8 mouse cellular contexts compared by ENCODE assay signal in the genomic region with DNA sequence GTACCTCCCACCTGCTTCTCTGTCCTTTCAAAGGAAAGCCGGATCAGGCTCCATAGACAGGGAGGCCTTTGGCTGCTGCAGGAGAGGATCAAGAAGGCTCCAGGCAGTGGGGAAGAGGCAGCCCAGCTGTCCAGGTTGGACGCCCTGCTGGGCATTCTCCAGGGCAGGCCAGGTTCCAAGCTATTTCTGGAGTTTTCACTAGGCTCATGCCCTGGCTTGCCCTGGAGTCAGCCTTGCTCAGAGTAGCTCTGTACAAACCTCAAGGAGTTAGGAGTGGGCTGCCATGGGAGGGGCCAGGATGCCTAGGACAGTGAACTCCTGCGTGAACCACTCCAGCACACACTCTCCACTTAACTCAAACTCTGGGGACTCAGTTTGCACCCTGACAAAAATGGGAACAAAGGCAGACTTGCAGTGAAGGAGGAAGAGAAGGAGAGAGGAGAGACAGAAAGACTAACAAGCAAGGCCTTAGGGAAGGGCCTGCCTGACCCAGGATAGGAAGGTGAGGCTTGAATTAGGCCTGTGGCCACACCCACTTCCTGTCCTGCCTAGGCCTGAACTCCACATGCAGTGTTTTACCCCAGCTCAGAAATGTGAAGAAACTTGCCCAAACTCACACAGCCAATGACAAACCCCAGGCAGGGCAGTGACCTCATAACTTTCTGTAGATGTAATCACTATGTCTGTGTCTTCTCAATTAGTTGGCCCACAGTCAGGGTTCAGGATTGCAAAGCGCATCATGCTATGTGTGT. TPM values are rescaled to one million over a fixed set of nuclear protein-coding genes. Genes with fewer than 3 reads are reported as not detected.
DNase-seq lines count a peak whose midpoint lies in the region; ATAC-seq lines count a peak whose summit lies in the region.

No protein-coding gene starts in this region.

- WGBS in hindbrain, embryonic 16.5 days: 79% methylated on average over 4 of the region's 4 CpGs

- no peaks in the 10 kb centered on the region; the same call in 1 of the 2 replicates for H3K27me3 ChIP-seq in hindbrain, embryonic 16.5 days (replicated peaks; ENCODE audit: control insufficient read depth, insufficient read depth, low read length)

- H3K9ac ChIP-seq in hindbrain, embryonic 16.5 days (ENCODE audit: low read depth, low read length): no peak overlapping the region

- H3K9me3 ChIP-seq in hindbrain, embryonic 16.5 days (ENCODE audit: control insufficient read depth, low read length): no peaks in the 10 kb centered on the region

- no peaks in the 10 kb centered on the region for H3K36me3 ChIP-seq in hindbrain, embryonic 16.5 days (ENCODE audit: control insufficient read depth, insufficient read depth, low read length)

- DNase-seq in adrenal gland, postnatal 10 days: peak; percentile 29
- no peak for DNase-seq in adrenal gland, adult 8-10 months
- peak; percentile 46 to 56 for DNase-seq in urinary bladder, postnatal 36 days (ENCODE audit: low spot score in 2 of 2)
- DNase-seq in urinary bladder, adult 18-20 months (ENCODE audit: low spot score in 2 of 2): no peak
- DNase-seq in natural killer cell, adult 2 months (ENCODE audit: low spot score in 2 of 2): peak; percentile 18 to 26
- DNase-seq in frontal cortex, adult 2 months (ENCODE audit: extremely low spot score in 1 of 2, low spot score in 1 of 2): no peak
- no peak for DNase-seq in thymus, adult 18-20 months

- H3K4me2 ChIP-seq in hindbrain, embryonic 16.5 days (ENCODE audit: low read length): no peak overlapping the region

- H3K27ac ChIP-seq in hindbrain, embryonic 16.5 days (ENCODE audit: low read depth, low read length): peak overlapping the region; percentile 13; the same call in 1 of the 2 replicates

- ATAC-seq in hindbrain, embryonic 16.5 days: no peak

- H3K4me3 ChIP-seq in hindbrain, embryonic 16.5 days (ENCODE audit: low read length): no peak overlapping the region

- peaks cover 41% of the 10 kb centered on the region for H3K4me1 ChIP-seq in hindbrain, embryonic 16.5 days (ENCODE audit: control insufficient read depth, insufficient read depth, low read depth, low read length)

RNA-seq across cellular contexts. Expression of gene Fam110a, which starts 2.2 kb away (rescaled TPM):
- total RNA-seq in adrenal gland, postnatal 10 days (2021): 1 to 10 TPM; 7.0 to 9.7 TPM
- total RNA-seq in adrenal gland, adult 8-10 months (2022): 10 to 100 TPM; 13.7 to 15.1 (median 14.1) TPM
- polyA plus RNA-seq in hindbrain, embryonic 16.5 days (2015; fragmentation: Nextera tagmentation; extraction: Ambion mirVana): 43.4 and 45.9 TPM in 2 replicates
- 6.3 and 6.7 TPM in 2 replicates for polyA plus RNA-seq in frontal cortex, adult 2 months (2012; rRNA removed)

RNA-seq across cellular contexts. Expression of gene Slc52a3, which starts 18.4 kb away (rescaled TPM):
- 1 to 10 TPM; 1.6 to 2.2 TPM for total RNA-seq in adrenal gland, postnatal 10 days (2021)
- total RNA-seq in adrenal gland, adult 8-10 months (2022): 1 to 10 TPM; 1.8 to 4.4 (median 3.3) TPM
- polyA plus RNA-seq in hindbrain, embryonic 16.5 days (2015; fragmentation: Nextera tagmentation; extraction: Ambion mirVana): 1.8 and 2.3 TPM in 2 replicates
- polyA plus RNA-seq in frontal cortex, adult 2 months (2012; rRNA removed): 3.2 and 3.8 TPM in 2 replicates

Comparison
In these comparisons a context has a peak if more than half of its experiments do, and no peak if none do; other contexts are left out.
1. DNase-seq: peak in adrenal gland, postnatal 10 days (single experiment), urinary bladder, postnatal 36 days (2 of 2) and natural killer cell, adult 2 months (2 of 2); none in adrenal gland, adult 8-10 months (single experiment), urinary bladder, adult 18-20 months (0 of 2), frontal cortex, adult 2 months (0 of 2) and thymus, adult 18-20 months (0 of 2).